Mouse (Mus musculus) spleen, adult 2 months (tissue): ENCODE measurements around the gene Adgrd1. TPM values are rescaled to one million over a fixed set of nuclear protein-coding genes. Genes with fewer than 3 reads are reported as not detected.

Experiments used
- DNase-seq, 2 experiments: peaks; one replicate each; pipeline versions ENCODE4 v3.0.0 to v3.0.0-alpha.2; 2012 to 2021; ENCODE audit warnings: low spot score in 2 of 2, low read depth in 1 of 2
- H3K27ac ChIP-seq: fragments of 200-500 bp; 2 replicates; pipeline ENCODE4 v1.5.1; 2012; ENCODE audit warnings: low read length, inconsistent platforms; ENCODE audit not compliant: insufficient read depth
- H3K27me3 ChIP-seq: fragments of 200-500 bp; 2 replicates; pipeline ENCODE4 v1.6.1; 2012; ENCODE audit warnings: mild to moderate bottlenecking, moderate library complexity, low read length, inconsistent platforms; ENCODE audit not compliant: control insufficient read depth, insufficient read depth
- H3K36me3 ChIP-seq: fragments of 200-500 bp; 2 replicates; pipeline ENCODE4 v1.6.1; 2012; ENCODE audit warnings: mild to moderate bottlenecking, low read length, inconsistent platforms; ENCODE audit not compliant: control insufficient read depth, insufficient read depth
- H3K4me1 ChIP-seq: fragments of 200-500 bp; 2 replicates; pipeline ENCODE4 v1.6.1; 2011; ENCODE audit warnings: inconsistent platforms; ENCODE audit not compliant: control insufficient read depth, insufficient read depth, insufficient read length
- H3K4me3 ChIP-seq: fragments of 200-500 bp; 2 replicates; pipeline ENCODE4 v1.5.1; 2011; ENCODE audit warnings: mild to moderate bottlenecking, inconsistent platforms; ENCODE audit not compliant: insufficient read depth, insufficient read length; ENCODE audit errors: extremely low read depth
- CTCF ChIP-seq: fragments of 200-500 bp; IDR thresholded peaks from 2 replicates; pipeline ENCODE4 v1.5.1; 2011; ENCODE audit warnings: mild to moderate bottlenecking, inconsistent platforms; ENCODE audit not compliant: insufficient read depth, insufficient read length, insufficient replicate concordance; ENCODE audit errors: extremely low read depth
- POLR2A ChIP-seq: fragments of 200-500 bp; IDR thresholded peaks from 2 replicates; pipeline ENCODE4 v1.6.1; 2011; ENCODE audit warnings: low read depth, low read length, inconsistent platforms
- WGBS: fragments of 180-500 bp; shearing (Covaris S2); methylation state at CpG from one replicate; pipeline ENCODE4 v1.1.7; 2018; 5-methylcytosine and 5-hydroxymethylcytosine counted together
- polyA plus RNA-seq: library from polyadenylated mRNA; depleted of rRNA; stranded (reverse); fragments of >200 nt; gene quantifications from 2 replicates; pipeline ENCODE4 v1.2.3, GENCODE M21; 2012

The Adgrd1 gene
- polyA plus RNA-seq, 1 experiment, result 1.2 TPM

- Histone ChIP-seq H3K4me3 (no peak overlapping the region), H3K27ac (no peak overlapping the region), H3K27me3 (no peaks in the 10 kb centered on the region), H3K36me3 (no peaks in the 10 kb centered on the region), H3K4me1 (no peaks in the 10 kb centered on the region)
- DNase-seq, result no peak
- 86% methylated on average over 2 of the region's 2 CpGs for WGBS
- TF ChIP-seq POLR2A (no peak), CTCF (no peak)
These were observed 119.5 kb downstream of the Adgrd1 start for GRCm38 (mm10) chr5:129216001-129216400.

- no peaks in the 10 kb centered on the region for H3K36me3 ChIP-seq
- no peak for DNase-seq
- no peaks in the 10 kb centered on the region for H3K27me3 ChIP-seq
- no peak overlapping the region for H3K27ac ChIP-seq
- H3K4me1 ChIP-seq, result no peaks in the 10 kb centered on the region
- no peak for TF ChIP-seq POLR2A
- TF ChIP-seq CTCF, result no peak
- H3K4me3 ChIP-seq, result no peak overlapping the region
- 24% methylated on average over 22 of the region's 22 CpGs for WGBS
These were observed 121.1 kb downstream of the Adgrd1 start for GRCm38 (mm10) chr5:129217481-129218221.

DNA sequence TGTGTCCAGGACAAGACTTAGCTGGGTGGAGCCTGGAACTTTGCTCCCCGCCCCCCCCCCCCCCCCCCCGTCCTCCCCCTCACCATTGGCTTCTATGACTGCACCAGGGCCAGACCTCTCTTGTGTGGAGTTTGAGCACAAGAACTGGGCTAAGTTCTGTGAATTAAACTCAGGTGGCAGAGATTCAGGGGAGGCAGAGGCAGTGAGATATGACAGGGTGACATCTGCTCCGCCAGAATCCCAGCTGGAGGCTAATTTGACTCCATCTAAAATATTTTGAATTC lies 121.6 kb downstream of the Adgrd1 start:
- no peak for DNase-seq
- TF ChIP-seq POLR2A (no peak), CTCF (no peak)
- H3K4me3 ChIP-seq, result no peak overlapping the region
- H3K27ac ChIP-seq, result no peak overlapping the region
- H3K27me3 ChIP-seq, result no peaks in the 10 kb centered on the region
- 28% methylated on average over 3 of the region's 3 CpGs for WGBS
- no peaks in the 10 kb centered on the region for H3K4me1 ChIP-seq
- no peaks in the 10 kb centered on the region for H3K36me3 ChIP-seq

- TF ChIP-seq CTCF (no peak), POLR2A (no peak)
- DNase-seq, result no peak
- Histone ChIP-seq H3K36me3 (no peaks in the 10 kb centered on the region), H3K27me3 (no peaks in the 10 kb centered on the region), H3K4me3 (no peak overlapping the region), H3K27ac (no peak overlapping the region), H3K4me1 (no peaks in the 10 kb centered on the region)
- 32% methylated on average over 8 of the region's 8 CpGs for WGBS
These were observed 122.0 kb downstream of the Adgrd1 start for GRCm38 (mm10) chr5:129218537-129218981.

DNA sequence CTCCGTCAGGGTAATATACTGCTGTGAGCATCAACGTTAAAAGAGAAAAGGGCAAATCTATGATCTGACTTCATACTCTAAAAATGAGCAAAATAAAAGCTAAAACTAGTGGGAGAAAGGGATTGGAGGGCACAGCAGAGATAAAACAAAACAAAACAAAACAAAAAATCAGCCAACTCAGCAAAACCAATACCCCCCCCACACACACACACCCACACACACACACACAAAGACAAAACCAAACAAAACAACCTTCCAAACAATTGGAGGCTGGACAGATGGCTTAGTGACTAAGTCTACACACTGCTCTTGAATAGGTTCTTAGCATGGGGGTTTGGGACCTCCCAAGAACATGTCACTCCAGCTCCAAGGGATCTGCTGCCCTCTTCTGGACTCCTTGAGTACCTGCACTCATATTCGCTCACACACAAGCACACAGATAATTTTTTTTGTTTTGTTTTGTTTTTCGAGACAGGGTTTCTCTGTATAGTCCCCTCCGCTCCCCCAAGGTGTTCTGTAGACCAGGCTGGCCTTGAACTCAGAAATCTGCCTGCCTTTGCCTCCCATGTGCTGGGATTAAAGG lies 122.7 kb downstream of the Adgrd1 start:
- 90% methylated on average over 5 of the region's 5 CpGs for WGBS
- no peak for TF ChIP-seq POLR2A
- no peak for TF ChIP-seq CTCF
- H3K4me3 ChIP-seq, result no peak overlapping the region
- DNase-seq, result no peak
- H3K27me3 ChIP-seq, result no peaks in the 10 kb centered on the region
- no peak overlapping the region for H3K27ac ChIP-seq
- H3K4me1 ChIP-seq, result no peaks in the 10 kb centered on the region
- H3K36me3 ChIP-seq, result no peaks in the 10 kb centered on the region

DNA sequence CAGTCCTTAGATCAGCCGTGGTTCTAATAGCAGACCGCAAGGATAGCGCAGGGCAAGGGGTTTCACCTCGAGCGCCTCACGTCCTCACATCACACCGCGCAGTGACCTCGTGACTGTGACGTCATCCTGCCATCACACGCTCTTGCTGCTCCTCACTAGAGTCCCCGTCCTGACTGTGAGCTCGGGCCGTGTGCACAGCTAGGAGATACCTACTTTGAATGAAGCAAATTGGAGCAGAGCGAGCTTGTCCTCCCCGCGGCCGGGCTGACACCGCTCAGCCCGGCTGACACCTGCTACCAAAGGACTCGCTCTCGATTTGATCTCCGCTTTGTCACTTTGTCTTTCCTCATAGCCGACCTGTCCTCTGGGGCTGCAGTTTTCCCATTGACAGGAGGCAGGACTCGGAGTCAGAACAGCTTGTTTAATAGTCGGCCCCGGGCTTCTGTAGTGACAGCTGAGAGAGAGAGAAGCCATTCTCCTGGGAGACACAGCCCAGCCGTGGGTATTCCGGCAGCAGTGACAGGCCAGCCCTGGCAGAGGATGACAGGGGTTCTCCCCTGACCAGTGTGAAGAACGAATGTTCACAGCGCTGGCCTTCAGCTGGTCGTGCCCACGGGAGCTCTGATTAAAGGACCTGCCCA lies 129.4 kb downstream of the Adgrd1 start:
- 77% methylated on average over 33 of the region's 33 CpGs for WGBS
- Histone ChIP-seq H3K4me3 (no peak overlapping the region), H3K27me3 (no peaks in the 10 kb centered on the region), H3K36me3 (no peaks in the 10 kb centered on the region), H3K27ac (no peak overlapping the region), H3K4me1 (no peaks in the 10 kb centered on the region)
- TF ChIP-seq POLR2A (no peak), CTCF (no peak)
- DNase-seq, result no peak

DNA sequence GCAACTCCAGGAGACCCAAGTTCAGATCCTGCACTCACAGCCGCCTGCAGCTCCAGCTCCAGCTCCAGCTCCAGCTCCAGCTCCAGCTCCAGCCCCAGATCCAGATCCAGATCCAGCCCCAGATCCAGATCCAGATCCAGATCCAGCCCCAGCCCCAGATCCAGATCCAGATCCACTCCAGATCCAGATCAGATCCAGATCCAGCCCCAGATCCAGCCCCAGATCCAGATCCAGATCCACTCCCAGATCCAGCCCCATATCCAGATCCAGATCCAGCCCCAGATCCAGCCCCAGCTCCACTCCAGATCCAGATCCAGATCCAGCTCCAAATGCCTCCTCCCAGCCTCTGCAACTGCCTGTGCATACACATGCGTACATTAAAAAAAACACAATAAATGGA lies 131.6 kb downstream of the Adgrd1 start:
- no peak for DNase-seq
- H3K27ac ChIP-seq, result no peak overlapping the region
- WGBS, result 94% methylated on average over 2 of the region's 2 CpGs
- no peaks in the 10 kb centered on the region for H3K27me3 ChIP-seq
- H3K4me1 ChIP-seq, result no peaks in the 10 kb centered on the region
- H3K36me3 ChIP-seq, result no peaks in the 10 kb centered on the region
- no peak overlapping the region for H3K4me3 ChIP-seq
- TF ChIP-seq POLR2A (no peak), CTCF (no peak)
